Mouse (Mus musculus) embryonic fibroblast, embryonic 13.5 days (primary cell): Measurements from ENCODE around the gene Cenpp. TPM values are rescaled to one million over a fixed set of nuclear protein-coding genes. Genes with fewer than 3 reads are reported as not detected.

ENCODE experiments used
- H3K27ac ChIP-seq: 2 replicates; pipeline ENCODE4 v1.5.1; 2012; ENCODE audit warnings: low read length, control low read depth, inconsistent platforms; ENCODE audit not compliant: insufficient read depth
- H3K4me1 ChIP-seq: 2 replicates; pipeline ENCODE4 v1.6.1; 2011; ENCODE audit warnings: low read length; ENCODE audit not compliant: control insufficient read depth, insufficient read depth
- H3K4me3 ChIP-seq: 2 replicates; pipeline ENCODE4 v1.5.1; 2011; ENCODE audit warnings: mild to moderate bottlenecking, control low read depth, low read length; ENCODE audit not compliant: insufficient read depth
- CTCF ChIP-seq: IDR thresholded peaks from 2 replicates; pipeline ENCODE4 v1.5.1; 2011; ENCODE audit warnings: mild to moderate bottlenecking, control low read depth, low read length, moderate library complexity, borderline replicate concordance; ENCODE audit not compliant: insufficient read depth
- POLR2A ChIP-seq: IDR thresholded peaks from 2 replicates; pipeline ENCODE4 v1.6.1; 2011; ENCODE audit warnings: low read depth, mild to moderate bottlenecking, control low read depth, low read length, moderate library complexity
- polyA plus RNA-seq: library from polyadenylated mRNA; stranded (reverse); fragments of >200 nt; gene quantifications from 2 replicates; pipeline ENCODE4 v1.2.4, GENCODE M21; 2011; ENCODE audit warnings: low read depth; ENCODE audit not compliant: missing spikeins, insufficient read length

The Cenpp gene
- polyA plus RNA-seq, 1 experiment: 9.0 TPM

- no peak for TF ChIP-seq POLR2A
- no peak overlapping the region for H3K4me3 ChIP-seq
Measured at GRCm38 (mm10) chr13:49435745-49436144, 216.8 kb downstream of the Cenpp start.

GRCm38 (mm10) chr13:49433268-49434029 is 219.1 kb downstream of the Cenpp start:
- TF ChIP-seq CTCF: no peak
- TF ChIP-seq POLR2A: no peak
- H3K27ac ChIP-seq: no peak overlapping the region
- peaks cover 5% of the 10 kb centered on the region; the same call in 1 of the 2 replicates for H3K4me1 ChIP-seq
- H3K4me3 ChIP-seq: no peak overlapping the region

More at GRCm38 (mm10) chr13:49435745-49436144, 216.8 kb downstream of the Cenpp start:
- Histone ChIP-seq H3K4me1 (no peaks in the 10 kb centered on the region), H3K27ac (no peak overlapping the region)

GRCm38 (mm10) chr13:49430529-49430928 is 222.1 kb downstream of the Cenpp start:
- H3K27ac ChIP-seq: no peak overlapping the region
- no peak overlapping the region for H3K4me3 ChIP-seq
- TF ChIP-seq POLR2A: no peak
- TF ChIP-seq CTCF: no peak
- peaks cover 5% of the 10 kb centered on the region; the same call in 1 of the 2 replicates for H3K4me1 ChIP-seq

GRCm38 (mm10) chr13:49428042-49428675 is 224.4 kb downstream of the Cenpp start:
- no peak overlapping the region for H3K4me3 ChIP-seq
- H3K27ac ChIP-seq: no peak overlapping the region
- no peak for TF ChIP-seq CTCF
- TF ChIP-seq POLR2A: no peak

GRCm38 (mm10) chr13:49426736-49427135 is 225.8 kb downstream of the Cenpp start:
- H3K4me1 ChIP-seq: peaks cover 13% of the 10 kb centered on the region
- H3K27ac ChIP-seq: no peak overlapping the region
- TF ChIP-seq POLR2A: no peak
- TF ChIP-seq CTCF: no peak
- no peak overlapping the region for H3K4me3 ChIP-seq

More at GRCm38 (mm10) chr13:49428042-49428675, 224.4 kb downstream of the Cenpp start:
- peaks cover 5% of the 10 kb centered on the region; the same call in 1 of the 2 replicates for H3K4me1 ChIP-seq

- Histone ChIP-seq H3K4me1 (peaks cover 8% of the 10 kb centered on the region; the same call in 1 of the 2 replicates), H3K27ac (no peak overlapping the region), H3K4me3 (peak overlapping the region; percentile 72)
- no peak for TF ChIP-seq POLR2A
- no peak for TF ChIP-seq CTCF
Measured at GRCm38 (mm10) chr13:49421959-49422358, 230.6 kb downstream of the Cenpp start.

GRCm38 (mm10) chr13:49421606-49421917 is 231.0 kb downstream of the Cenpp start:
- TF ChIP-seq CTCF (no peak), POLR2A (no peak)
- H3K4me3 ChIP-seq: peak overlapping the region; percentile 72
- no peak overlapping the region for H3K27ac ChIP-seq
- H3K4me1 ChIP-seq: peaks cover 8% of the 10 kb centered on the region; the same call in 1 of the 2 replicates

GRCm38 (mm10) chr13:49420754-49421605 is 231.6 kb downstream of the Cenpp start, which contains the start of gene Ippk:
TSS of gene Ippk (plus strand) at chr13:49421249.
- TF ChIP-seq POLR2A (peak; percentile 92), CTCF (no peak)
- Histone ChIP-seq H3K27ac (peak within 1 kb of the TSS; percentile 34), H3K4me3 (peak within 1 kb of the TSS; percentile 72), H3K4me1 (peaks cover 8% of the 10 kb centered on the region; the same call in 1 of the 2 replicates)

Other genes with a start within 250 kb of the Cenpp start
- 10.4 and 10.8 TPM in 2 replicates for gene Ippk, start 231.5 kb downstream of the Cenpp start, polyA plus RNA-seq
- gene Tes3-ps, start 159.5 kb downstream of the Cenpp start, polyA plus RNA-seq: 2.9 and 4.2 TPM in 2 replicates
- 0.55 and 1.7 TPM in 2 replicates for gene Ecm2, start 148.0 kb downstream of the Cenpp start, polyA plus RNA-seq
- gene Aspn, start 108.3 kb downstream of the Cenpp start, polyA plus RNA-seq: 134 and 402 TPM in 2 replicates
- 1.8 and 8.3 TPM in 2 replicates for gene Omd, start 70.3 kb downstream of the Cenpp start, polyA plus RNA-seq
- 97.4 and 284 TPM in 2 replicates for gene Ogn, start 44.7 kb downstream of the Cenpp start, polyA plus RNA-seq
- gene Nol8, start 293 bp upstream of the Cenpp start, polyA plus RNA-seq: 18.6 and 20.5 TPM in 2 replicates
- 156 and 158 TPM in 2 replicates for gene Iars, start 29.3 kb upstream of the Cenpp start, polyA plus RNA-seq
- not detected in 2 replicates for gene Gm30302, start 146.2 kb upstream of the Cenpp start, polyA plus RNA-seq